Mouse (Mus musculus) gastrocnemius, postnatal 36 days (tissue): ENCODE data around the gene Abcc2. TPM values are rescaled to one million over a fixed set of nuclear protein-coding genes. Genes with fewer than 3 reads are reported as not detected.
A peak's percentile ranks its signal among the peaks of the same experiment; 100 is the strongest.

Experiments
- DNase-seq, 2 experiments: peaks; one replicate each; pipeline ENCODE4 v3.0.0; 2022
- intact Hi-C: fragments of 180-260 bp; cut with DNase I; formaldehyde crosslinking; loops from one replicate; pipeline ENCODE4 v1.15.1; 2025
- long read RNA-seq, 2 experiments: library from polyadenylated mRNA; stranded (forward); transcript quantifications; one replicate each; pipeline ENCODE4 v2.0.0; 2021
- total RNA-seq, 2 experiments: library from RNA; stranded (reverse); gene quantifications; 2 replicates each; pipeline ENCODE4 v1.2.3; 2021

Abcc2 gene
- not detected for total RNA-seq
- long read RNA-seq, experiment 1 = 0 reads
- long read RNA-seq, experiment 2 = 0 reads

- no peak for DNase-seq
- intact Hi-C loops = no loop called here
Observed at GRCm38 (mm10) chr19:43781980-43782379, at the start of gene Abcc2. Gene Abcc2 (plus strand): TSS chr19:43782192.

GRCm38 (mm10) chr19:43738409-43738808 lies 43.6 kb upstream of the Abcc2 start:
- intact Hi-C loops = no loop called here

GRCm38 (mm10) chr19:43743401-43743800 lies 38.6 kb upstream of the Abcc2 start:
- intact Hi-C loops = no loop called here
- DNase-seq = no peak

More at GRCm38 (mm10) chr19:43738409-43738808, 43.6 kb upstream of the Abcc2 start:
- no peak for DNase-seq

- no peak for DNase-seq
- intact Hi-C loops = no loop called here
Observed at GRCm38 (mm10) chr19:43745740-43746139, 36.3 kb upstream of the Abcc2 start.

- DNase-seq = no peak
- intact Hi-C loops = no loop called here
Observed at GRCm38 (mm10) chr19:43747877-43748276, 34.1 kb upstream of the Abcc2 start.

- DNase-seq = no peak
- intact Hi-C loops = loop anchor here (5.0 to 10.0 kb wide), 2 partner anchors 63 to 215 kb away; partner anchors contain the start of gene Entpd7
Observed at GRCm38 (mm10) chr19:43750008-43750407, 32.0 kb upstream of the Abcc2 start.

GRCm38 (mm10) chr19:43752489-43753225 lies 29.3 kb upstream of the Abcc2 start, which contains the start of the genes Cutc and Cox15:
Gene Cutc (plus strand): TSS chr19:43752996.
Gene Cox15 (minus strand): TSS chr19:43753000.
- peak; percentile 96 to 98 for DNase-seq
- intact Hi-C loops = loop anchor here (5.0 to 10.0 kb wide), 2 partner anchors 65 to 218 kb away; partner anchors contain the start of gene Entpd7

GRCm38 (mm10) chr19:43753226-43753835 lies 28.7 kb upstream of the Abcc2 start:
- DNase-seq = peak; percentile 84 to 90
- intact Hi-C loops = loop anchor here (5.0 to 10.0 kb wide), 2 partner anchors 66 to 219 kb away; partner anchors contain the start of gene Entpd7

- DNase-seq = no peak
- intact Hi-C loops = loop anchor here (5.0 to 10.0 kb wide), 2 partner anchors 67 to 219 kb away; partner anchors contain the start of gene Entpd7
Observed at GRCm38 (mm10) chr19:43754237-43754636, 27.8 kb upstream of the Abcc2 start.

GRCm38 (mm10) chr19:43754872-43755271 lies 27.1 kb upstream of the Abcc2 start:
- no peak for DNase-seq
- intact Hi-C loops = loop anchor here (5.0 to 10.0 kb wide), 2 partner anchors 68 to 220 kb away; partner anchors contain the start of gene Entpd7

GRCm38 (mm10) chr19:43760504-43760903 lies 21.5 kb upstream of the Abcc2 start:
- peak; percentile 56 to 68 for DNase-seq
- intact Hi-C loops = no loop called here

GRCm38 (mm10) chr19:43761543-43762256 lies 20.3 kb upstream of the Abcc2 start:
- DNase-seq = no peak
- intact Hi-C loops = no loop called here

GRCm38 (mm10) chr19:43762410-43762809 lies 19.6 kb upstream of the Abcc2 start:
- intact Hi-C loops = no loop called here
- DNase-seq = no peak

GRCm38 (mm10) chr19:43766451-43766850 lies 15.5 kb upstream of the Abcc2 start:
- intact Hi-C loops = no loop called here
- no peak for DNase-seq

- DNase-seq = no peak
- intact Hi-C loops = no loop called here
Observed at GRCm38 (mm10) chr19:43767549-43768322, 14.3 kb upstream of the Abcc2 start.

GRCm38 (mm10) chr19:43769366-43769960 lies 12.5 kb upstream of the Abcc2 start:
- intact Hi-C loops = no loop called here
- no peak for DNase-seq

GRCm38 (mm10) chr19:43770584-43770983 lies 11.4 kb upstream of the Abcc2 start:
- intact Hi-C loops = no loop called here
- DNase-seq = no peak

GRCm38 (mm10) chr19:43771499-43771969 lies 10.5 kb upstream of the Abcc2 start:
- DNase-seq = no peak
- intact Hi-C loops = no loop called here

- DNase-seq = no peak
- intact Hi-C loops = no loop called here
Observed at GRCm38 (mm10) chr19:43772311-43772710, 9.7 kb upstream of the Abcc2 start.
